Mouse (Mus musculus) gastrocnemius, postnatal 4 days (tissue): ENCODE measurements at regions not wholly inside any gene's neighbourhood (a gene's known extent, or its start where the extent isn't known, plus 50 kb on each side); places are given as distances from the start of the nearest gene placed in this dataset.

Experiments used
- DNase-seq, 2 experiments: peaks; one replicate each; pipeline ENCODE4 v3.0.0; 2021 to 2022; ENCODE audit warnings: low spot score in 2 of 2, mixed read lengths in 2 of 2

DNA sequence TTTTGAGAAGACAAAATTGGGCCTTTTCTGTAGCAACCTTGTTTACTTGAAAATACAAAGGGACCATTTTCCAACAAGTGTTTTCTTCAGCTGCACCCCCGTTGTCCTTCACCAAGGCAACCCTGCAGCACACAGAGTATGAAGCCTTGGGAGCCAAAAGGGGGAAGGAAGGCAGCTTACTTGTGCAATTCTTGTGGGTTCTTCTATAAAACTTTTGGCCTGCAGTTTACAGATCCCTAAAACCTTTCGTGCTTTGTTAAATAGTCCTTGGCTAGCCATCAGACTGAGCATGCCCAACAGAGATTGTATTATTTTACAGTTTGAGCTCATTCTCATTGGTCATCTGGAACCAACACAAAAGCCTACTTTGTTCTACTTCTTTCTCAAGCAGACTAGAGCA, 140.6 kb upstream of the H2al1a start:
- no peak for DNase-seq

DNA sequence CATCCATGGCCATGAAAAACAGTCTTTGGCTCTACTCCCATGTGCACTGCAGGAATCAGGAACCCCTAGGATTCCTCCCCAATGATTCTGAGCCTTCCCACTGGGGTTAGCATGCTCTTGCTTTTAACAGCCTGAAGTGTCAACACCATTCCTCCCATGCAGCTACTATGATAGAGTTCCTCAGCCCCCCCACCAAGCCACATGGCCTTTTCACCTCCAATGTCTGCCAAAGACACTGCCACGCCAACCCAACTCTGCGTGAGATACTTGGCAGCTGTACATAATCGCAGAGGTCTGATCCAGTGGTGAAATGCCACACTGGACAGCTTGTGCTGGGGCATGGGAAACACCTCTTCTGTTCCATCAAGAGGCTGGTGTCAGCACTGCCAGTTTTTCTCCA, 128.6 kb upstream of the H2al1a start:
- DNase-seq, result no peak

DNA sequence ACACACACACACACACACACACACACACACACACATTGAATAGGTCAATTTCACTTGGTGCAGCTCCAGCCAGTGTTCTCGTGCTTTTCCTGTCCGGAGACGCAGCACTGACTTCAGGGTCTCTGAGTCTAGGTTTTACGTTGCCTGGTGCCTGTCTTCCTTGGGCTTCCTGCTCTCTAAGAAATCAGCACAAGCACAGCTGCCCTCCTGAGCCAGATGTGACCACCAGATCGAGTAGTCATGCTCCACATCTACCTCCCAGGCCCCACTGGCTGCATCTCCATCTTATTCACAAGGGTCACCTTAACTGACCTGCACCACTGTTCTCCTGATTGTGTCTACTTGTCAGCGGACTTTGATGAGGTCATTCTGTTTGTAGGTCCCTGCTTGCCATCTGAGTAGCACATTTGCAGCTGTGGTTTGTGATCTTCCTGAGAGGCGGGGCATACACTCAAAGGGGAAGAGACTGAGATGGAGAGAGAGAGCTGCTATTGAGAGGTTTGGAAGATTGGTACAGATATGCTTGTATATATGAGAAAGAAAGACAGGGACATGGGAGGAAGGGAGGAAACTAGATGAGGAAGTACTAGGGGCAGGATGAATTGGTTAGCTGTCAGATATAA, 118.8 kb upstream of the H2al1a start:
- no peak for DNase-seq

DNA sequence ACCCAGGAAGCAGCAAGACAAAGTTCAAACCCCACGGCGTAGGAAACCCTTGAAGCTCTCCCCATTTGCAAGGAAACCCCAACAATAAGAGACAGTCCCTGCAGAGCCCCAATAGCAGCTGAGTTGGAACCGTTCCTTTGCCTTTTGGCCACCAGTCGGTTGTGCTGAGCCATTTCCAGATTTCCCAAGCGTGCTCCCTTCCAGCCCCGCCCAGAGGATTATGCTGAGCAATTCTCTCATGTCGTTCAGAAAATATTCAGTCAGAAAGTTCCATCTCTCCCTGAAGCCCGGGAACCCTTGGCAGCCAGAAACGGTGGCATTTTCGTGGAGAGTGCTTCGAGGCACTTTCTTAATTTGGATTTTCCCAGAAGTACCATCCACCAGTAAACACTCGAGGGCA, 117.2 kb upstream of the H2al1a start:
- DNase-seq, result peak in 1 of 2 experiments; percentile 16

DNA sequence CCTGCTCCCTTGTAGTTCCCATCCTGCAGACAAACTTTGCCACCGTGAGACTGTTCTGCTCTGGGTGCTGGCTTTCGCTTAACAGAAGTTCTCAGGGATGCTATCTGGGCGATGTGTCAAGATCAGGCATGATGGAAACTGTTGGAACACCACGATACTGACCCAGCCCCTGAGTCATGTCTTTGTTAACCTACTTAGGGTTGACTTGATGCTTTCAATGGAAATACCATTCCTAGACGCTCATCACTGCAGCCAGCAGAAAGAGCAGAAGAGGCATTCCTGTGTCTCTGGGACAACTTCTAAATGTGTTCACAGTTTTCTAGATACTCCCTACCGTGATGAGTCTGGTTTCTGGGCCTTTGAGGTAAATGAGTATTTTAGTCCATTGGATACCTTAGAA, 108.2 kb upstream of the H2al1a start:
- DNase-seq, result no peak

DNA sequence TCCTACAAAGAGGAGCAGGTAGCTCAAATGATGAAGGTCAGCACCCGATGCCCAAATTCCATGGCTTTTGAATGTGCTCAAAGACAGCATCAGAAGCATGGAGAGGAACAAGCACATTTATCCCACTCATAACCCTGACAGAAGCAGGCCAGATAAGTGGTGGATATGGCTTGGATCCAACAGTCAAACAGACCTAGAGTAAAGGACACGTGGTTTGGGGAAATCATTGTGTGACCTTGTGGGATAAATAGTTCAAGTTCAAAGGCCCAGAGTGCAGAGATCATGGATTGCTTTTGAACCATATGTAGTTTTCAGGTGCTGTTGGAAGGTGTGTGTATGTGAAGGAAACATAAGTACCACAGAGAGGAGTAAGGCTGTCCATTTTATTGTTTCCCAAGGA, 94.9 kb upstream of the H2al1a start:
- DNase-seq, result no peak

DNA sequence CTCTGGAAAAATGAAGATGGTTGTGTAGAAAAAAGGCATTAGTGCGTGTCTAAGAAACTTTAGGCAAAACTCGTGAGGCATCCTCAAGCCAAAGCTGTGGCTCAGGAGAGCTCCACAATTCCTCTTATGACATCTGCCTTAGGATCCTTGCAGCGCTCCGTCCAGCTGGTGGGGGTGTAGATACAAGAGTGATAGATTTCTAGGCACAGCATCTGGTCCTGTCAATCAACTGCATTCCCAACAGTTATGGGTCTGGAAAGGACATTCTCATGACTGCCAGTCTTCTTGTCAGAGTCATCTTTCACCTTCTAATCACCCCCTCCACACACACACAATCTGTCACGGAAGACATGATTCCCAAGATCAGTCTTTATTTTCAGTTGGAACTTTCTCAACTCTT, 89.2 kb upstream of the H2al1a start:
- no peak for DNase-seq

DNA sequence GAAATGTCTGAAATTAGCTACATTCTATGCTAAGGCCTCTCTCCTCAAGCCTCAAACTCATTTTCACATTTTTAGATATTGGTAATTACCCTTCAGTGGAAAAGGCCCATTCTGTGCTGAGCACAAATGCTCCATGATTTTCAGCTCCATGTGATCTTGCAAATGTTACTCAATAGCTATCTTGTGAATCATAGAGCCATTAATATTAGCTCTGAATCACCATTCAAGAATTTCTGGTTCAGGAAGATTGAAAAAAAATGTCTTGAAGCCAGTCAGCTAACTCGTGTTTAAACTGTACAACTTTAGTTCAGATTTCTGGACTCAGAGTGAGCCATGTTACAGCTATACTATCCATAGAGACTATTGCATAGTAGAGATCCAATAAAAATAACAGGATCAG, 86.2 kb upstream of the H2al1a start:
- no peak for DNase-seq

DNA sequence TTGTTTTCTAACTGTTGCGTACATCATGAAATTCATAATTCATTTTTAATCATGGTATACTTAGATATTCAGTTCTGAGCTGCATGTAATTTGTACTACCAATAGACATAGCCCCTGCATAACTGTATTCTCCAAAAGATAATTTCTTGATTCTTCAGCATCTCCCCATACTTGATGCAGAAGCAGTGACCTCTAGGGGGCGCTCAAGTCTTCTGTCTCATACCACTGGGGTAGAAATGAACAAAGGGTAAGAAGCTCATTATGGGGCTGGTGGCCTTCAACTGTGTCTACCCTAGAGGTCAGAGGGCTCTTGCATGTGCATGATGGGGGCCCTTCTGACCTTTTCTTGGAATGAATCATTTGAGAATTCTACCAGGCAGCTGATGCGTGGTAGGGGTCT, 85.6 kb upstream of the H2al1a start:
- peak in 1 of 2 experiments; percentile 10 for DNase-seq

DNA sequence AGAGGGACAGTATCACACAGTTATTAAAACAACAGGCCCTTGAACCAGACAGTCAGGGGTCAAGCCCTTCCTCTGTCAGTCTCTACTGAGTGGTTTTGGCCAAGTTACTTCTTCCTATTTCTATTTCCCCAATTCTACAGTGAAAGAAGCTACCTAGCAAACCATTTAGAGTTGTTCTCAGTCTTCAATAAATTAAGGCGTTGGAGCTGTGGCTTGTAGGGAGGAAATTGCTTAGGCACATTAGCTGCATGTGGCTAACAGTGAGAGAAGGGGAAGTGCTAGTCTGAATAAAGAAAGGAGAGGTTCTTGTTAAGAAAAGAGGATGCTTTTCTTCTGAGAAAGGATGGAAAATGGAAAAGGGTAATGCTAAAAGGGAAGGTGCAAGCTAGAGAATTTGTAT, 60.0 kb upstream of the H2al1a start:
- no peak for DNase-seq

DNA sequence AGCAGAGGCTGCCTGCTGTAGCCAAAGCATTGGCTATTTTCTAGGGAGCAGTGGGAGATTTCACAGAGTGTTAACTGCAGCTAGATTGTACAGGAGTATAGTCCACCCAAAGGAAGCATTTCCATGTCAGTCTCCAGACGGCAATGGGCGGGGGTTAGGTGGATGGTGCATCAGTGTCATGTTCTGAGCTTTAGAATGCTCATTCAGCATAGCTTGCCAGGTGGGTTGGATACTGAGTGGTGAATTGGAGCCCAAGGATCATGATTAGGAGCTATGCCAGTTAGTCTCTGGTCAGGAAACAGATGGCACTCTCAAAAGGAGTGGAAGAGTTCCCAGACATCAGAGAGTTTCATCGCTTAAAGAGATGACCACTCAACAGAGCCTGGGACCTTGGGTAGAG, 53.5 kb upstream of the H2al1a start:
- DNase-seq, result no peak
